Mouse (Mus musculus) E14TG2a.4 (cell line): ENCODE data around the gene Aifm3.

Experiments used
- H3K27me3 ChIP-seq: 2 replicates; pipeline ENCODE4 v1.6.1; 2014; ENCODE audit warnings: low read length, control low read depth; ENCODE audit not compliant: insufficient read depth
- H3K36me3 ChIP-seq: 2 replicates; pipeline ENCODE4 v1.6.1; 2014; ENCODE audit warnings: low read length, control low read depth; ENCODE audit not compliant: insufficient read depth
- H3K4me1 ChIP-seq: replicated peaks from 2 replicates; pipeline ENCODE4 v1.6.1; 2014; ENCODE audit warnings: low read depth, low read length, control low read depth
- H3K4me3 ChIP-seq: replicated peaks from 2 replicates; pipeline ENCODE4 v1.5.1; 2014; ENCODE audit warnings: mild to moderate bottlenecking, low read length
- H3K9me3 ChIP-seq: 2 replicates; pipeline ENCODE4 v1.6.1; 2014; ENCODE audit warnings: low read length, control low read depth
- CTCF ChIP-seq: conservative IDR thresholded peaks from 2 replicates; pipeline ENCODE4 v1.5.1; 2014; ENCODE audit warnings: low read length
- NANOG ChIP-seq: IDR thresholded peaks from 2 replicates; pipeline ENCODE4 v1.6.1; 2014; ENCODE audit warnings: borderline replicate concordance, low read length, mixed read lengths
- POU5F1 ChIP-seq: IDR thresholded peaks from 2 replicates; pipeline ENCODE4 v1.6.1; 2014; ENCODE audit warnings: low read length, borderline replicate concordance

Aifm3 gene

GRCm38 (mm10) chr16:17489469-17490111 is at the start of gene Aifm3:
Aifm3 (plus strand) TSS chr16:17489611.
- H3K27me3 ChIP-seq, result peaks cover 34% of the 10 kb centered on the region

GRCm38 (mm10) chr16:17451541-17452372 is 37.7 kb upstream of the Aifm3 start, which contains the start of gene Crkl:
Crkl (plus strand) TSS chr16:17451987.
- Histone ChIP-seq H3K9me3 (peaks cover 16% of the 10 kb centered on the region), H3K36me3 (peaks cover 28% of the 10 kb centered on the region), H3K4me3 (peak within 1 kb of the TSS; percentile 99), H3K27me3 (no peaks in the 10 kb centered on the region), H3K4me1 (peaks cover 45% of the 10 kb centered on the region)
- TF ChIP-seq CTCF, result no peak
- TF ChIP-seq POU5F1, result no peak
- no peak for TF ChIP-seq NANOG

More at GRCm38 (mm10) chr16:17489469-17490111, at the start of gene Aifm3:
- TF ChIP-seq NANOG (no peak), CTCF (no peak), POU5F1 (no peak)
- Histone ChIP-seq H3K4me1 (peaks cover 31% of the 10 kb centered on the region), H3K36me3 (peaks cover 34% of the 10 kb centered on the region), H3K4me3 (peak within 1 kb of the TSS; percentile 84), H3K9me3 (no peaks in the 10 kb centered on the region)

- H3K4me3 ChIP-seq, result peak overlapping the region; percentile 99
- H3K4me1 ChIP-seq, result peaks cover 51% of the 10 kb centered on the region
- TF ChIP-seq CTCF (no peak), NANOG (no peak), POU5F1 (no peak)
- H3K27me3 ChIP-seq, result no peaks in the 10 kb centered on the region
- peaks cover 10% of the 10 kb centered on the region for H3K9me3 ChIP-seq
- H3K36me3 ChIP-seq, result peaks cover 34% of the 10 kb centered on the region
Measured at GRCm38 (mm10) chr16:17452373-17452715, 37.1 kb upstream of the Aifm3 start.

GRCm38 (mm10) chr16:17456901-17457300 is 32.5 kb upstream of the Aifm3 start:
- Histone ChIP-seq H3K4me1 (peaks cover 88% of the 10 kb centered on the region), H3K27me3 (no peaks in the 10 kb centered on the region), H3K9me3 (no peaks in the 10 kb centered on the region), H3K36me3 (peaks cover 78% of the 10 kb centered on the region), H3K4me3 (peak overlapping the region; percentile 46)
- TF ChIP-seq NANOG (0 out of 2 replicates have a peak, but pooled peaks have one; percentile 41), CTCF (no peak)

- H3K4me1 ChIP-seq, result peaks cover 74% of the 10 kb centered on the region
- no peak for TF ChIP-seq NANOG
- peak; percentile 56 for TF ChIP-seq CTCF
- TF ChIP-seq POU5F1, result no peak
Measured at GRCm38 (mm10) chr16:17460254-17460653, 29.2 kb upstream of the Aifm3 start.

GRCm38 (mm10) chr16:17461596-17461995 is 27.8 kb upstream of the Aifm3 start:
- Histone ChIP-seq H3K4me1 (peaks cover 65% of the 10 kb centered on the region), H3K4me3 (no peak overlapping the region), H3K36me3 (peaks cover 76% of the 10 kb centered on the region), H3K27me3 (no peaks in the 10 kb centered on the region), H3K9me3 (no peaks in the 10 kb centered on the region)
- TF ChIP-seq CTCF (no peak), NANOG (no peak), POU5F1 (no peak)

More at GRCm38 (mm10) chr16:17460254-17460653, 29.2 kb upstream of the Aifm3 start:
- no peak overlapping the region for H3K4me3 ChIP-seq
- no peaks in the 10 kb centered on the region for H3K27me3 ChIP-seq
- no peaks in the 10 kb centered on the region for H3K9me3 ChIP-seq
- H3K36me3 ChIP-seq, result peaks cover 87% of the 10 kb centered on the region

GRCm38 (mm10) chr16:17463184-17463583 is 26.2 kb upstream of the Aifm3 start:
- H3K27me3 ChIP-seq, result no peaks in the 10 kb centered on the region
- no peaks in the 10 kb centered on the region for H3K9me3 ChIP-seq
- TF ChIP-seq CTCF, result no peak
- no peak for TF ChIP-seq NANOG
- TF ChIP-seq POU5F1, result no peak
- peaks cover 58% of the 10 kb centered on the region for H3K4me1 ChIP-seq
- peaks cover 72% of the 10 kb centered on the region for H3K36me3 ChIP-seq
- no peak overlapping the region for H3K4me3 ChIP-seq

- 0 out of 2 replicates have a peak, but pooled peaks have one; percentile 2 for TF ChIP-seq CTCF
- no peak for TF ChIP-seq NANOG
- H3K4me1 ChIP-seq, result peaks cover 29% of the 10 kb centered on the region
- peaks cover 75% of the 10 kb centered on the region for H3K36me3 ChIP-seq
- H3K27me3 ChIP-seq, result no peaks in the 10 kb centered on the region
- no peaks in the 10 kb centered on the region for H3K9me3 ChIP-seq
- H3K4me3 ChIP-seq, result no peak overlapping the region
Measured at GRCm38 (mm10) chr16:17466875-17467663, 22.3 kb upstream of the Aifm3 start.
